Mouse (Mus musculus) CD4-positive, CD25-positive, alpha-beta regulatory T cell, adult 9 weeks (primary cell): ENCODE measurements around the gene 4933402N22Rik. TPM values are rescaled to one million over a fixed set of nuclear protein-coding genes. Genes with fewer than 3 reads are reported as not detected.

Experiments
- polyA plus RNA-seq: library from polyadenylated mRNA; unstranded; fragments of 100-300 nt; shearing (Covaris generic); gene quantifications from one replicate; pipeline ENCODE4 v1.2.1, GENCODE M21; 2017

The 4933402N22Rik gene
- not detected for polyA plus RNA-seq

DNA sequence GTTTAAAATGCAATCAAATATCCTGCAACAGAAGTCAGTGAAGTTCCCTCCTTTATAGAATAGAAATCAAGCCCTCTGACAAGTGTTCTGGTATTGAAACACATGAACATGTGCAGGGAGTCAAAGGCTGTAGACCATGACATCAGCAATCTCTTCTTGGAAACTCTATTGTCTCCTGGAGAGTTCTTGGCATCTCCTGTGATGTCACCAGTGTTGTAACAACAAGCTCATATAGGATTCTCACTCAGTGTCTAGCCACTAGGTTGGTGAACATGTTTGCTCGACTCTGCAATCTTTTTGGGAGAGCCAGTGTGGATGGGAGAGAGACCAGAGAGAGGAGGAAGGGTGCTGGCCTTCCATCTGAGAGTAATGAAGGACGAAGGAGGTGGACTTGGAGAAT, at the start of gene 4933402N22Rik:
4933402N22Rik (plus strand) TSS at position 301 of the 400 bp plus-strand sequence.

Other genes with a start within 250 kb of the 4933402N22Rik start
- gene Gm8922, start 236.1 kb upstream of the 4933402N22Rik start, polyA plus RNA-seq = not detected
- not detected for gene Gm8926, start 147.5 kb upstream of the 4933402N22Rik start, polyA plus RNA-seq
- not detected for gene Gm6465, start 72.5 kb upstream of the 4933402N22Rik start, polyA plus RNA-seq